ENCODE assay signal across 7 mouse cellular contexts in genomic region chr10:75950791-75951210, GRCm38 (mm10). TPM values are rescaled to one million over a fixed set of nuclear protein-coding genes. Genes with fewer than 3 reads are reported as not detected.
DNase-seq lines count a peak whose midpoint lies in the region; ATAC-seq lines count a peak whose summit lies in the region.

No protein-coding gene starts in this region.

- H3K4me2 ChIP-seq in lung, embryonic 16.5 days (ENCODE audit: low read depth, low read length): peak overlapping the region; percentile 91
- peak overlapping the region; percentile 85 for H3K4me2 ChIP-seq in embryonic facial prominence, embryonic 12.5 days (replicated peaks)
- H3K4me2 ChIP-seq in intestine, embryonic 14.5 days (ENCODE audit: low read length): peak overlapping the region; percentile 95
- H3K4me2 ChIP-seq in midbrain, embryonic 11.5 days: peak overlapping the region; percentile 85

- no peaks in the 10 kb centered on the region for H3K9me3 ChIP-seq in lung, embryonic 16.5 days (ENCODE audit: control insufficient read depth, low read length)
- no peaks in the 10 kb centered on the region for H3K9me3 ChIP-seq in embryonic facial prominence, embryonic 12.5 days
- H3K9me3 ChIP-seq in intestine, embryonic 14.5 days (ENCODE audit: control insufficient read depth, low read length): no peaks in the 10 kb centered on the region
- no peaks in the 10 kb centered on the region for H3K9me3 ChIP-seq in midbrain, embryonic 11.5 days (ENCODE audit: control insufficient read depth, low read length)

- no peak for DNase-seq in lung, postnatal 25 days (ENCODE audit: low spot score)
- no peak for DNase-seq in intestine, embryonic 14.5 days (ENCODE audit: low spot score)
- peak; percentile 91 for DNase-seq in midbrain, embryonic 11.5 days (ENCODE audit: low spot score, missing footprints)
- DNase-seq in thymus, postnatal 25 days: peak; percentile 43

- H3K4me3 ChIP-seq in lung, embryonic 16.5 days (ENCODE audit: low read length): peak overlapping the region; percentile 52
- H3K4me3 ChIP-seq in embryonic facial prominence, embryonic 12.5 days: peak overlapping the region; percentile 40
- peak overlapping the region; percentile 52 for H3K4me3 ChIP-seq in intestine, embryonic 14.5 days (ENCODE audit: low read depth, low read length)
- H3K4me3 ChIP-seq in midbrain, embryonic 11.5 days (ENCODE audit: low read depth, low read length): peak overlapping the region; percentile 43

- WGBS in lung, embryonic 16.5 days: 3% methylated on average over 22 of the region's 23 CpGs
- 2% methylated on average over 20 of the region's 23 CpGs for WGBS in embryonic facial prominence, embryonic 12.5 days
- 2% methylated on average over 23 of the region's 23 CpGs for WGBS in intestine, embryonic 14.5 days
- 3% methylated on average over 23 of the region's 23 CpGs for WGBS in midbrain, embryonic 11.5 days

- H3K27me3 ChIP-seq in lung, embryonic 16.5 days (ENCODE audit: control insufficient read depth, insufficient read depth, low read depth, low read length): peaks cover 9% of the 10 kb centered on the region; the same call in 1 of the 2 replicates
- H3K27me3 ChIP-seq in embryonic facial prominence, embryonic 12.5 days: peaks cover 15% of the 10 kb centered on the region; the same call in 1 of the 2 replicates
- H3K27me3 ChIP-seq in intestine, embryonic 14.5 days (replicated peaks; ENCODE audit: control insufficient read depth, insufficient read depth, low read length): no peaks in the 10 kb centered on the region
- H3K27me3 ChIP-seq in midbrain, embryonic 11.5 days (ENCODE audit: control insufficient read depth, insufficient read depth, low read length): peaks cover 9% of the 10 kb centered on the region; the same call in 1 of the 2 replicates

- ATAC-seq in lung, embryonic 16.5 days (ENCODE audit: low read depth): peak; percentile 58
- peak; percentile 36; the same call in 1 of the 2 replicates for ATAC-seq in embryonic facial prominence, embryonic 12.5 days (ENCODE audit: insufficient number of reproducible peaks, insufficient read depth, low FRiP score, low TSS enrichment)
- peak; percentile 67 for ATAC-seq in intestine, embryonic 14.5 days (replicated peaks; ENCODE audit: low FRiP score, low TSS enrichment, low read depth)
- ATAC-seq in midbrain, embryonic 11.5 days (ENCODE audit: low FRiP score): peak; percentile 75
- ATAC-seq in inflammation-experienced regulatory T-cells, adult 6 months: no peak

- no peaks in the 10 kb centered on the region for H3K36me3 ChIP-seq in lung, embryonic 16.5 days (ENCODE audit: control insufficient read depth, insufficient read depth, low read length)
- H3K36me3 ChIP-seq in embryonic facial prominence, embryonic 12.5 days: no peaks in the 10 kb centered on the region
- H3K36me3 ChIP-seq in intestine, embryonic 14.5 days (ENCODE audit: control insufficient read depth, insufficient read depth, low read length): no peaks in the 10 kb centered on the region
- no peaks in the 10 kb centered on the region for H3K36me3 ChIP-seq in midbrain, embryonic 11.5 days (ENCODE audit: control insufficient read depth, insufficient read depth, low read length)

- H3K9ac ChIP-seq in lung, embryonic 16.5 days (ENCODE audit: low read length): peak overlapping the region; percentile 71
- peak overlapping the region; percentile 43 for H3K9ac ChIP-seq in embryonic facial prominence, embryonic 12.5 days
- peak overlapping the region; percentile 27 for H3K9ac ChIP-seq in intestine, embryonic 14.5 days (ENCODE audit: low read length)
- peak overlapping the region; percentile 69 for H3K9ac ChIP-seq in midbrain, embryonic 11.5 days (ENCODE audit: low read length)

- H3K27ac ChIP-seq in lung, embryonic 16.5 days (ENCODE audit: low read length): no peak overlapping the region
- no peak overlapping the region for H3K27ac ChIP-seq in embryonic facial prominence, embryonic 12.5 days
- H3K27ac ChIP-seq in intestine, embryonic 14.5 days (ENCODE audit: low read depth): no peak overlapping the region
- no peak overlapping the region for H3K27ac ChIP-seq in midbrain, embryonic 11.5 days (ENCODE audit: low read depth, low read length)

- peaks cover 9% of the 10 kb centered on the region; the same call in 1 of the 2 replicates for H3K4me1 ChIP-seq in lung, embryonic 16.5 days (replicated peaks; ENCODE audit: control insufficient read depth, insufficient read depth, low read length)
- peaks cover 15% of the 10 kb centered on the region for H3K4me1 ChIP-seq in embryonic facial prominence, embryonic 12.5 days
- 0 out of 2 replicates have a peak, but pooled peaks cover 5% of the 10 kb centered on the region for H3K4me1 ChIP-seq in intestine, embryonic 14.5 days (replicated peaks; ENCODE audit: control insufficient read depth, insufficient read depth, low read length)
- peaks cover 6% of the 10 kb centered on the region; the same call in 1 of the 2 replicates for H3K4me1 ChIP-seq in midbrain, embryonic 11.5 days (ENCODE audit: control insufficient read depth, insufficient read depth, low read length)

RNA-seq across cellular contexts. Expression of gene Gm5134, which starts 3.5 kb away (rescaled TPM):
- polyA plus RNA-seq in lung, embryonic 16.5 days (2015; fragmentation: Nextera tagmentation; extraction: Ambion mirVana): not detected in 2 replicates
- not detected in 2 replicates for polyA plus RNA-seq in embryonic facial prominence, embryonic 12.5 days (2016; fragmentation: Nextera tagmentation; extraction: Ambion mirVana)
- not detected in 2 replicates for polyA plus RNA-seq in intestine, embryonic 14.5 days (2014; fragmentation: Nextera tagmentation; extraction: Ambion mirVana)
- 0.06 and 0.11 TPM in 2 replicates for polyA plus RNA-seq in midbrain, embryonic 11.5 days (2014; fragmentation: Nextera tagmentation; extraction: Ambion mirVana)
- 1 to 10 TPM in 1 of 3 experiments, under 1 TPM in 2; 0.30 to 1.7 (median 0.58) TPM for polyA plus RNA-seq in inflammation-experienced regulatory T-cells, adult 6 months (2017; shearing (Covaris generic))

RNA-seq across cellular contexts. Expression of gene Vpreb3, which starts 7.9 kb away (rescaled TPM):
- 0.60 and 1.0 TPM in 2 replicates for polyA plus RNA-seq in lung, embryonic 16.5 days (2015; fragmentation: Nextera tagmentation; extraction: Ambion mirVana)
- 0.56 and 0.79 TPM in 2 replicates for polyA plus RNA-seq in embryonic facial prominence, embryonic 12.5 days (2016; fragmentation: Nextera tagmentation; extraction: Ambion mirVana)
- 0.73 TPM in 1 of 2 replicates, not detected in the other for polyA plus RNA-seq in intestine, embryonic 14.5 days (2014; fragmentation: Nextera tagmentation; extraction: Ambion mirVana)
- polyA plus RNA-seq in midbrain, embryonic 11.5 days (2014; fragmentation: Nextera tagmentation; extraction: Ambion mirVana): 0.47 and 0.70 TPM in 2 replicates
- polyA plus RNA-seq in inflammation-experienced regulatory T-cells, adult 6 months (2017; shearing (Covaris generic)): under 1 TPM in 1 of 3 experiments, not detected in 2; 0.99 TPM

RNA-seq across cellular contexts. Expression of gene Gm867, which starts 10.3 kb away (rescaled TPM):
- polyA plus RNA-seq in lung, embryonic 16.5 days (2015; fragmentation: Nextera tagmentation; extraction: Ambion mirVana): 0.97 and 1.0 TPM in 2 replicates
- 0.31 and 0.37 TPM in 2 replicates for polyA plus RNA-seq in embryonic facial prominence, embryonic 12.5 days (2016; fragmentation: Nextera tagmentation; extraction: Ambion mirVana)
- polyA plus RNA-seq in intestine, embryonic 14.5 days (2014; fragmentation: Nextera tagmentation; extraction: Ambion mirVana): not detected in 2 replicates
- polyA plus RNA-seq in midbrain, embryonic 11.5 days (2014; fragmentation: Nextera tagmentation; extraction: Ambion mirVana): 0.48 and 1.5 TPM in 2 replicates
- not detected for polyA plus RNA-seq in inflammation-experienced regulatory T-cells, adult 6 months (2017; shearing (Covaris generic))

RNA-seq across cellular contexts. Expression of gene Mmp11, which starts 14.5 kb away (rescaled TPM):
- 74.1 and 77.1 TPM in 2 replicates for polyA plus RNA-seq in lung, embryonic 16.5 days (2015; fragmentation: Nextera tagmentation; extraction: Ambion mirVana)
- polyA plus RNA-seq in embryonic facial prominence, embryonic 12.5 days (2016; fragmentation: Nextera tagmentation; extraction: Ambion mirVana): 110 and 112 TPM in 2 replicates
- 40.9 and 56.8 TPM in 2 replicates for polyA plus RNA-seq in intestine, embryonic 14.5 days (2014; fragmentation: Nextera tagmentation; extraction: Ambion mirVana)
- polyA plus RNA-seq in midbrain, embryonic 11.5 days (2014; fragmentation: Nextera tagmentation; extraction: Ambion mirVana): 33.6 and 34.6 TPM in 2 replicates
- 1 to 10 TPM in 2 of 3 experiments, under 1 TPM in 1; 0.91 to 7.7 (median 4.4) TPM for polyA plus RNA-seq in inflammation-experienced regulatory T-cells, adult 6 months (2017; shearing (Covaris generic))

RNA-seq across cellular contexts. Expression of gene Chchd10, which starts 17.9 kb away (rescaled TPM):
- polyA plus RNA-seq in lung, embryonic 16.5 days (2015; fragmentation: Nextera tagmentation; extraction: Ambion mirVana): 68.7 and 70.0 TPM in 2 replicates
- 10.2 and 11.8 TPM in 2 replicates for polyA plus RNA-seq in embryonic facial prominence, embryonic 12.5 days (2016; fragmentation: Nextera tagmentation; extraction: Ambion mirVana)
- 82.3 and 123 TPM in 2 replicates for polyA plus RNA-seq in intestine, embryonic 14.5 days (2014; fragmentation: Nextera tagmentation; extraction: Ambion mirVana)
- 5.5 and 6.4 TPM in 2 replicates for polyA plus RNA-seq in midbrain, embryonic 11.5 days (2014; fragmentation: Nextera tagmentation; extraction: Ambion mirVana)
- 10 to 100 TPM in 2 of 3 experiments, 1 to 10 TPM in 1; 5.3 to 15.4 (median 11.3) TPM for polyA plus RNA-seq in inflammation-experienced regulatory T-cells, adult 6 months (2017; shearing (Covaris generic))

Comparison
In these comparisons a context has a peak if more than half of its experiments do, and no peak if none do; other contexts are left out.
1. DNase-seq: peak in midbrain, embryonic 11.5 days (single experiment) and thymus, postnatal 25 days (single experiment); none in lung, postnatal 25 days (single experiment) and intestine, embryonic 14.5 days (single experiment).
2. Peak in every context shown above with its lines, with median percentiles within 50 percentile points of each other: H3K4me2 ChIP-seq, H3K4me3 ChIP-seq and H3K9ac ChIP-seq.